Mouse (Mus musculus) spleen, postnatal 10 days (tissue): ENCODE results near the gene Rapgef5.
"Not testable (repeated sequence)": the region's sequence is repeated elsewhere in the genome, so short reads cannot be mapped to it uniquely, and the experiment has no call there.

Experiments used
- DNase-seq, 2 experiments: peaks; one replicate each; pipeline ENCODE4 v3.0.0; 2021 to 2022; ENCODE audit warnings: low spot score in 2 of 2

Rapgef5 gene

GRCm38 (mm10) chr12:117764839-117765238 is 248.6 kb downstream of the Rapgef5 start:
- DNase-seq, result peak; percentile 18 to 70

GRCm38 (mm10) chr12:117769113-117769512 is 252.8 kb downstream of the Rapgef5 start:
- peak; percentile 34 to 79 for DNase-seq

GRCm38 (mm10) chr12:117770211-117770610 is 253.9 kb downstream of the Rapgef5 start:
- no peak for DNase-seq

GRCm38 (mm10) chr12:117771156-117771555 is 254.9 kb downstream of the Rapgef5 start:
- no peak for DNase-seq

GRCm38 (mm10) chr12:117772638-117773037 is 256.4 kb downstream of the Rapgef5 start:
- peak; percentile 33 to 71 for DNase-seq

- DNase-seq, result no peak
Measured at GRCm38 (mm10) chr12:117776841-117777240, 260.6 kb downstream of the Rapgef5 start.

GRCm38 (mm10) chr12:117781360-117781759 is 265.1 kb downstream of the Rapgef5 start:
- no peak for DNase-seq

GRCm38 (mm10) chr12:117783426-117783825 is 267.1 kb downstream of the Rapgef5 start:
- DNase-seq, result no peak

- DNase-seq, result no peak
Measured at GRCm38 (mm10) chr12:117786621-117787020, 270.3 kb downstream of the Rapgef5 start.

GRCm38 (mm10) chr12:117788513-117789011 is 272.3 kb downstream of the Rapgef5 start:
- no peak for DNase-seq

GRCm38 (mm10) chr12:117789017-117789416 is 272.7 kb downstream of the Rapgef5 start:
- DNase-seq, result no peak

- DNase-seq, result no peak
Measured at GRCm38 (mm10) chr12:117795303-117795702, 279.0 kb downstream of the Rapgef5 start.

GRCm38 (mm10) chr12:117803989-117804388 is 287.7 kb downstream of the Rapgef5 start, which contains the start of gene Cdca7l:
TSS of gene Cdca7l (plus strand) at chr12:117804289.
- DNase-seq, result not testable (repeated sequence)

GRCm38 (mm10) chr12:117805576-117805975 is 289.3 kb downstream of the Rapgef5 start:
- DNase-seq, result no peak

- no peak for DNase-seq
Measured at GRCm38 (mm10) chr12:117806007-117806451, 289.8 kb downstream of the Rapgef5 start.

GRCm38 (mm10) chr12:117806470-117806869 is 290.2 kb downstream of the Rapgef5 start:
- DNase-seq, result no peak

- no peak for DNase-seq
Measured at GRCm38 (mm10) chr12:117807637-117808036, 291.4 kb downstream of the Rapgef5 start.

GRCm38 (mm10) chr12:117808355-117809326 is 292.4 kb downstream of the Rapgef5 start:
- DNase-seq, result no peak
